Mouse (Mus musculus) midbrain, embryonic 10.5 days (tissue): Measurements from ENCODE around the gene Dusp19. TPM values are rescaled to one million over a fixed set of nuclear protein-coding genes. Genes with fewer than 3 reads are reported as not detected.

ENCODE experiments used
- DNase-seq: peaks from one replicate; pipeline ENCODE4 v3.0.0-alpha.2; 2017; ENCODE audit warnings: low spot score
- H3K27ac ChIP-seq: fragments of 300-500 bp; sonication (generic); replicated peaks from 2 replicates; pipeline ENCODE4 v1.5.1; 2016; ENCODE audit warnings: mild to moderate bottlenecking
- H3K27me3 ChIP-seq: fragments of 300-500 bp; sonication (generic); 2 replicates; pipeline ENCODE4 v1.6.1; 2016; ENCODE audit warnings: low read depth, mild to moderate bottlenecking; ENCODE audit not compliant: poor library complexity, severe bottlenecking
- H3K36me3 ChIP-seq: fragments of 300-500 bp; sonication (generic); 2 replicates; pipeline ENCODE4 v1.6.1; 2016; ENCODE audit warnings: mild to moderate bottlenecking, moderate library complexity
- H3K4me1 ChIP-seq: fragments of 300-500 bp; sonication (generic); 2 replicates; pipeline ENCODE4 v1.6.1; 2016
- H3K4me3 ChIP-seq: fragments of 300-500 bp; sonication (generic); 2 replicates; pipeline ENCODE4 v1.5.1; 2016; ENCODE audit warnings: mild to moderate bottlenecking, moderate library complexity
- H3K9me3 ChIP-seq: fragments of 300-500 bp; sonication (generic); replicated peaks from 2 replicates; pipeline ENCODE4 v1.6.1; 2016; ENCODE audit warnings: mild to moderate bottlenecking
- WGBS: fragments of 180-500 bp; shearing (Covaris S2); methylation state at CpG from one replicate; pipeline ENCODE4 v1.1.7; 2016; 5-methylcytosine and 5-hydroxymethylcytosine counted together
- microRNA counts: library from miRNA; unstranded; fragments of <30 nt; microRNA quantifications from one replicate; lab custom pipeline; 2017
- microRNA-seq: library from miRNA; unstranded; fragments of <30 nt; microRNA quantifications from one replicate; pipeline ENCODE4, GENCODE M21; 2017
- polyA plus RNA-seq: library from polyadenylated mRNA; unstranded; fragments of >200 nt; fragmentation: Nextera tagmentation; extraction: Ambion mirVana; gene quantifications from 2 replicates; pipeline ENCODE4 v1.2.1, GENCODE M21; 2016

The Dusp19 gene
- polyA plus RNA-seq, 1 experiment from 2014 or later, result 16.8 TPM

- Histone ChIP-seq H3K9me3 (no peaks in the 10 kb centered on the region), H3K4me1 (no peaks in the 10 kb centered on the region), H3K4me3 (no peak overlapping the region), H3K36me3 (peaks cover 59% of the 10 kb centered on the region), H3K27ac (no peak overlapping the region), H3K27me3 (no peaks in the 10 kb centered on the region)
- WGBS, result 100% methylated on average over 2 of the region's 2 CpGs
- no peak for DNase-seq
These were observed 45.8 kb downstream of the Dusp19 start for GRCm38 (mm10) chr2:80662682-80663081.

- Histone ChIP-seq H3K9me3 (no peaks in the 10 kb centered on the region), H3K4me3 (no peak overlapping the region), H3K27ac (no peak overlapping the region), H3K4me1 (no peaks in the 10 kb centered on the region), H3K36me3 (peaks cover 31% of the 10 kb centered on the region), H3K27me3 (no peaks in the 10 kb centered on the region)
- WGBS, result 92% methylated on average over 5 of the region's 5 CpGs
- no peak for DNase-seq
These were observed 50.6 kb downstream of the Dusp19 start for GRCm38 (mm10) chr2:80667396-80667964.

- DNase-seq, result no peak
- 75% methylated on average over 11 of the region's 11 CpGs for WGBS
- H3K9me3 ChIP-seq, result no peaks in the 10 kb centered on the region
- no peaks in the 10 kb centered on the region for H3K27me3 ChIP-seq
- H3K4me3 ChIP-seq, result no peak overlapping the region
- no peak overlapping the region for H3K27ac ChIP-seq
- no peaks in the 10 kb centered on the region for H3K4me1 ChIP-seq
- H3K36me3 ChIP-seq, result peaks cover 18% of the 10 kb centered on the region
These were observed 53.2 kb downstream of the Dusp19 start for GRCm38 (mm10) chr2:80669868-80670666.

- H3K27me3 ChIP-seq, result no peaks in the 10 kb centered on the region
- no peaks in the 10 kb centered on the region for H3K4me1 ChIP-seq
- no peaks in the 10 kb centered on the region for H3K9me3 ChIP-seq
- 87% methylated on average over 8 of the region's 8 CpGs for WGBS
- H3K27ac ChIP-seq, result no peak overlapping the region
- no peaks in the 10 kb centered on the region for H3K36me3 ChIP-seq
- H3K4me3 ChIP-seq, result no peak overlapping the region
- DNase-seq, result no peak
These were observed 62.0 kb downstream of the Dusp19 start for GRCm38 (mm10) chr2:80678803-80679202.

MicroRNA genes within 50 kb of the gene (microRNA counts, 519-probe panel; counts per million panel counts)
- microRNA mmu-miR-684 (lab: Ali Mortazavi, UCI), result not detected

Small RNAs within 50 kb of the gene (microRNA-seq; reads per million reads assigned to microRNA genes)
- gene Mir684-1, result not detected

Other genes with a start within 250 kb of the Dusp19 start
- 13.3 and 21.7 TPM in 2 replicates for gene Frzb, start 169.4 kb upstream of the Dusp19 start, polyA plus RNA-seq
- gene Nckap1, start 35.7 kb upstream of the Dusp19 start, polyA plus RNA-seq, result 59.9 and 65.0 TPM in 2 replicates
- 72.4 and 75.5 TPM in 2 replicates for gene Nup35, start 191 bp downstream of the Dusp19 start, polyA plus RNA-seq